Mouse (Mus musculus) lung, postnatal 14 days (tissue): ENCODE results near the gene Cask.
A peak's percentile ranks its signal among the peaks of the same experiment; 100 is the strongest.

Experiments used
- DNase-seq: peaks from one replicate; pipeline ENCODE4 v3.0.0; 2021

Cask gene

DNA sequence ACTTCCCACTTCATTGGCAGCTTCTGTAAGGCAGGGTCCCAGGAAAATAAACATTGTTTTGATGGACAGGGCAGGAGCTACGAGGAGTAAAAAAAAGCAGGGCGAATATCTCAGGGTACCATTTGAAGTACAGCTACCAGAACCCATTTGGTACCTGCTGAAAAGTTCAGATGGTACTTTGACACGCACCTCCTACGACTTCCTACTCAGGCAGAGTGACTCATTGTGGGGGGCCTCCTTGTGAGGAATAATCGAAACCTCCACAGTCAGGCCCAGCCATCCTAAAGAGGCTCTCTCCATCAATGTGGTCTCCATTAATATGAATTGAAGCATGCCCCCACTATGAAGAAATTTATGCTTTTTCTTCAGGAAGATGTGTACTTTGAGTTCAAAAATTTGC, 228.5 kb downstream of the Cask start:
- DNase-seq = no peak

DNA sequence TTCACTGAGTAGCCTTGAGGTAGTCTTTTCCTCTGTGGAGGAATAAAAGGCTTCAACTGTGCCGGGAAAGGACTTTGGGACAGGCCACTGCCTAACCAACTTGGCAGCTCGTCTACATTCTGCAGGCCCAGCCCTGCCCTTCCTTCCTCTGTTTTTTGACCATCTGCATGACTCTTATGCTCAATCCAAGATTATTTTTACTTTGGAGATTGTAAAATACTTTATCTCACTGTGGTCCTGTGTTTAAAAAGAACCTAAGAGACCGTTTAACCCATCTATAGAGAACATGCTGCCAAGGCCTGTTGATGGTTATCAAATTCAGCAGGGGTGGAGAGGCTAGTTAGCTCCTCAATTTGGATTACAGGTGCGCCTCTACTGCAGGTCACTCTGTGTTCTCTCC, 229.7 kb downstream of the Cask start:
- DNase-seq = no peak

DNA sequence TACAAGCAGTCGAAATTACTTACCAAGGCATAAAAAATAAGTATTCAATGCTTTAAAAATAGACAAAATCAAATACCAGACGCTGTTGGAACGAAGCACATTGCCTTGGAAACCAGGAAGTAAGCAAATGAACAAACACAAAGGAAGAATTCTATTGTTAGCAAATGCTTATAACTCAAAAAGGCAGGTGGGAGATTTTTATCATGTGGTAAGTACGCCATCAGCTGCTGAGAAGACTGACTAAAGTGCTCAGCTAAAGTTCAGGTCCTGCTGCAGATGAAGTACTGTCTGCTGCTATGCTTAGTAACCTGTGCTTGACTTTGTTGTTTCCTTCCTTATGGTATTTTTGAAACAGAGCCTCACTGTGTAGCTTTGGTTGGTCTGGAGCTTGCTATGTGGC, 232.7 kb downstream of the Cask start:
- no peak for DNase-seq

DNA sequence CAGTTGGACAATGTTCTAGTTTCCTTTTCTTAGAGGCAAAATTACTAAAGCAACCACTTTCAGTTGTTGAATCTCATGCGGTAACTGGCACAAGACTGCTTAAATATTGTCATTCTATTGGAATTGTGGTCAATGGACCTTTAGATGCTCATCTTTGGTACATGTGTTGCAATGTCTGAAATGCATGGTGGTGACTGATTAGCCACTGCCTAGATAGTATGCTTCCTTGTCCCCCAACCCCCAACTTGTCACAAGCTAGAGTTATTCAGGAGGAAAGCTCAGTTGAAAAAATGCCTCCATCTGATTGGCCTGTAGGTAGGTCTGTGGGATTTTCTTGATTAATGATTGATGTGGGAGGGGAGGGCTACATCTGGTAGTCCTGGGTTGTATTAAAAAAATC, 233.9 kb downstream of the Cask start:
- DNase-seq = no peak

DNA sequence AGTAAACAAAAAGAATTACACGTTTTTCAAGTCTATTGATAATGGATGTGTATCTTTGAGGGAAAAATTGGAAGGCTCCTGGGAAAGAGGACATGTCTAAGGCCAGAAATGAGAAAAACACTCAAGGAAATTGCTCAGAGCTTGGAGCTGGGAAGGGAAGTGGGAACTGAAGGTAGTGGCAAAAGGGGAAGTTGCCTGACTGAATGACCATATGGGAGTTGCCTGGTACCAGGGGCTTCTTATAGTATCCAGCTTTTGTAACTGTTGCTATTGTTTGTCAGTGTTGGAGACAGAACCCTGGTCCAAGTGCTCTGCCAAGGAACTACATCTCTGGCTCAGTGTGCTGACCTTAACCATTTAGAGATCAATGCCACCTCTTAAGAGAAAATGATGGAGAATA, 234.4 kb downstream of the Cask start:
- DNase-seq = no peak

GRCm38 (mm10) chrX:13612115-13612514, 239.1 kb downstream of the Cask start:
- no peak for DNase-seq

- no peak for DNase-seq
These were observed 240.1 kb downstream of the Cask start for GRCm38 (mm10) chrX:13611114-13611513.

- no peak for DNase-seq
These were observed 243.4 kb downstream of the Cask start for GRCm38 (mm10) chrX:13607752-13608151.

- no peak for DNase-seq
These were observed 244.4 kb downstream of the Cask start for GRCm38 (mm10) chrX:13606741-13607140.

- DNase-seq = no peak
These were observed 251.2 kb downstream of the Cask start for GRCm38 (mm10) chrX:13599966-13600365.

DNA sequence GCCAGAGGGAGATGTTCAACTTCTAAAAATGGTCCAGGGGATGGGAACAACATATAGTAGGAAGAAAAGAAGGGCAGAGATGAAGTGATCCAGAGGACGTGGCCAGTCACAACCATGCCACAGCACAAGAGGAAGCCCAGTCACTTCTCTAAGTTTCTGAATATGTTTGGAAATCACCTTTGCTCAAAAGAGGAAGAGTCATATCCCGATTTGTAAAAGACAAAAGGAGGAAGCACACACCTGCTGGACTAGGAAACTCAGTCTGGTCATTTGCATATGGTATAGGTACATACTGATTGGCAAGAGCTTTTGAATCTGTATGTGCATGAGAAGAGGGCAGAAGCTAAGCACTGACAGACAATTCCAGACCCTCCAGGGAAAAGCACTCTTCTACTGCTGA, 251.8 kb downstream of the Cask start:
- no peak for DNase-seq

DNA sequence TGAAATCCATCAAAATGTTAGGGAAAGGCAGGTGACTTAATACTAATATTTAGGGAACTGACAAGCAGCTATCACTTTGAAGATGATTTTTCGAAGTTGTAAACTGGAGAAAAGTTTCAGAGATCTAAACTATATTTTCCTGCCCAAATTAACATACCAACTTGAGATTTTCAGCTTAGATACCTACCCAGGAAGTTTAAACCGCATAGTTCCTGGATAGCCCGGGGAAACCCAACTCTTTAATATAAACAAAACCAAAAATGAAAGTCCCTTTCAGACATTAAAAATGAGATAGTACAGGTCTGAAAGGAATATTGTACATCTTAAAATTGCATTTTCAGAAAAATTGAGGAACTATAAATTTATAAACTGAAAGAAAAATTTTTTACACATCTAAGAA, 273.5 kb downstream of the Cask start:
- DNase-seq = no peak

GRCm38 (mm10) chrX:13576606-13577005, 274.6 kb downstream of the Cask start:
- DNase-seq = peak; percentile 23

DNA sequence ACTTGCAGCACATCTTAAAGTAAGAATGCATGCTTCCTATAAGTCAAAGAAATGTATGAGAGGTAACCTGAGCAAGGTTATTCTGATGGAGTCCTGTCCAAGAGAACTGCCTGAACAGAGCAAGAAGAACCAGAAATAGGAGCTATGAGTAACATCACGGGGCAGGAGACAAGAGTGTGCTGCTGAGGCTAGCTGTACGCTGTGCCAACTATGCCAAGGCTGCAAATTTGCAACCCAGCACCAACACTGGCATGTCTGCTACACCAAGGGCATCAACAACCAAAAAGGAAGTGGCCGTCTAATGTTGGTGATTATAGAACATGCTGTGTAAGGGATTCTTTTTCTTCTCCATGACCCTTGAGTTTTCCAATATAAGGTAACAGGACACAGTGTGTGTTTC, 276.3 kb downstream of the Cask start:
- no peak for DNase-seq

DNA sequence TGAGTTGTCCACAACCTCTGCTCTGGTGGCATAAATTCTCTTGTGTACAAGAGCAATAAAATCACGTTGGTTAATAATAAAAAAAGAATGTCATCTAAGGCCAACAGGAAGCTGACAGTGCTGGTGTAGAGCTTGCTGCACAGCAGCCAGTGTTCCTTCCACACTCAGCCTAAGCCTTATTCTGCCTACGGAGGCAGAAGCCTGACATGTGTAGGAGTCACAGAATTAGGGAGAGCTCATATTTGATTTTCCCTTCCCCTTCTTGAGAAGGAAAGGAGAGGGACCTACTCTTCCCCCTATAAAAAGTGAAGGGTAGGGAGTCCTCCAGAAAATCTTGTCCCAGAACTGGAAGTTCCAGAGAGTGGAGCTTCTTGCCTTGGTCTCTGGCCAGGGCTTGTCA, 276.9 kb downstream of the Cask start:
- DNase-seq = no peak

DNA sequence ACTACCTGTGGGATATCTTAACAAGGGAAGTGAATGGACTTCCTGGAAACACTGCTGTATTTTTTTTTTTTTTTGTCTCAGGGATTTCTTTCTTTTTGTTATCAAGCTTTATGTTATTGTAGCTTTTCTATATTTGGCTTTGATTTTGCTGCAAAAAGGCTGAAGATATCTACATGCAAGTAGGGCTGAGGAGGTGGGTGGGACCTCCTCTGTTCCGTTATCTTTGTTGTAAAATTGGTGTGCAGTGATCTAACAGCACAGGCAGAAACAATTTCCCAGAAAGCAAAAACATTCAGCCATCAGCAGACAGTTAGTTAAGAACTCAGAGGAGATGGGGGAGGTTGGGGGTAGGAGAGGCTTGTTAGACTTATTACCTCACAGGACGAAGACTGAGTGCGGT, 296.7 kb downstream of the Cask start:
- DNase-seq = no peak

- no peak for DNase-seq
These were observed 298.9 kb downstream of the Cask start for GRCm38 (mm10) chrX:13552288-13552687.

- no peak for DNase-seq
These were observed 299.6 kb downstream of the Cask start for GRCm38 (mm10) chrX:13551566-13551965.

GRCm38 (mm10) chrX:13549100-13549499, 302.1 kb downstream of the Cask start:
- DNase-seq = no peak

GRCm38 (mm10) chrX:13521288-13521687, 329.9 kb downstream of the Cask start:
- no peak for DNase-seq

DNA sequence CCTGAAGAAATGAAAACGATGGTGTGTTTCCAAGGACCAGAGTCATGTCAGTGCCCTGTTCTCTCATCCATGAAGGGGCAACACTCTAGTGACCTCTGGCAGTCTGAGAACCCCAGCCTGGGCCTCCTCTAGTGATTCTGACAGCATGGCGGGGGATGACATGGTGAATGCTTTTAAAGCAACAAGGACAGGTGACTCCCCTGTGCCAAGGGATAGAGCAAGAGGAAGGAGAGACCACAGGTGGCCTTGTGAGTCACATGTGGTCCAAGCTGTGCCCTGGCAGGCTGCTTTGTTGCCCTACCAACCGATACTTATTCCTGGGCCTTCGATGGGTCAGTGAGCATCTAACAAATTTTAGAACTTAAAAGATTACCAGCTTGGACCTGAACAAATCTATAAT, 330.6 kb downstream of the Cask start:
- DNase-seq = no peak

DNA sequence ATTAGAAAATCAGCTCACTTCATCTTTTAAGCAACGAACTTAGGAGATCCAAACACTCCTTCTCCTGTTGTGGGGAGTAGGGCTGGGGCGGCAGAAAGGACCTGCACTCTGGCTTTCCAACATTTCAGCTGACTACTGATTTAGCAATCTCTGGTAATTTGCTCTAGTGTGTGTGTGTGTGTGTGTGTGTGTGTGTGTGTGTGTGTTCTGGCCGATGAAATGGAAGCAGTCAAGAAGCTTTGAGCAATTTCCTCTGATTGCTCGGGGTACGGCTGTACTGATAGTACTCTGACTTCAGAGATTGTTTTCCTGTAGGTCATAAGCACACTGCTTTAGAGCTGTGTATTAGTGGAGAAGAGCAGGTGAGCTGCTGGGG, 331.8 kb downstream of the Cask start:
- peak; percentile 29 for DNase-seq

- no peak for DNase-seq
These were observed 332.3 kb downstream of the Cask start for GRCm38 (mm10) chrX:13518781-13519407.

DNA sequence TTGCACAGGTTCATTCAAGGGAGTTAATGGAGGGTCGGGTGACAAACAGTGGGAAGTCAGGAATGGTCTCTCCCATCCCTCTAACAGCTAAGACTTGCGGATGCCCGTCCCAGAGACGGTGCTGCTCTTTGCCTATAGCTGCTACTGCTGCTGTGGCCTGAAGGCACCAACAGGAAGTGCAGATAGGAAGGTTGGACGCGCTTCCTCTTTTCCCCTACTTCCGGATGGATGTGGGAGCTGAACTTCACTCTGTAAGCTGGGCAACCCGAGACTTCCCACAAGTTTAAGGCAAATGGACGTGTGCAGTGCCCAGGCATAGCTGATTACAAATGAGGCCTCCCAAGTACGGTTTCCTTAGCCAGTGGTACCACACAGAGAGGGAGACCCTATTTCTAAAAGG, 333.1 kb downstream of the Cask start:
- DNase-seq = no peak

DNA sequence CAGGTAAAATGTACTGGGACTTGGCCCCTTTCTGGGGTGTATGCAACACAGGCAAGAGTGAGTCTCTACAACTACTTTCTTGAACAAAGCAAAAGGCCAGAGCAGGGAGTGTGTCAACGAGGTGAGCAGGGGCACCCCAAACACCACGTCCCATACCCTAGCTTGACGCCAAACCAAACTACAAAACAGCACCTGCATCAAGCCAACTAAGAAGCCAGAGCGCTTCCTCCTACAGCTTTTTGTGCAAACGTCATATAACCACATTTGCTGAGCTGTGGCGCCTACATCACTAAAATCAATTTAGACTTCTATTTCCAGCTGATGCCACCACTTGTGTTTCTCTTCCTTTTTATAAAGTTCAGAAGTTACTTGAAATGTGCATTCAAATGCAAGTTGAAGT, 334.7 kb downstream of the Cask start:
- DNase-seq = no peak

DNA sequence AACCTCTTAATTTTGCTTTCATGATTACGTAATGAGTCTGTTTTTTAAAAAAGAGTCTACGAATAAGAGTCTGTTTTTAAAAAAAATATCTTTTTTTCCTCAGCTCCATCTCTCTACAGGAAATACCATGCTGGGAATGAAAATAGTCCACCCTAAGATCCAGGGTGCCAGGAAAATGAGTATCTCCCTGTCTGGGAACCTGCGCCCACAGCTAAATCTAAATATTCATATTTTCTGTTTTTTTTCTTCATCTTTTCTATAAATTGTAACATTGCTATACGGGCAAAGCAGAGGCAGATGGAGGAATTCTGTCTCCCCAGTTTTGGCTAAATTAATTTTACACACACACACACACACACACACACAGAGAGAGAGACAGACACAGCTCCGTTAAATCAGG, 337.3 kb downstream of the Cask start:
- DNase-seq = no peak
